Mouse (Mus musculus): ENCODE measurements around the gene E330009J07Rik. TPM values are rescaled to one million over a fixed set of nuclear protein-coding genes. Genes with fewer than 3 reads are reported as not detected.

E330009J07Rik gene
- polyA plus RNA-seq (2015; fragmentation: Illumina TruSeq; extraction: RNeasy Lipid Tissue Mini Kit (QIAGEN cat#74804); ENCODE audit: low read depth, low replicate concordance), result 43.1 TPM

DNA sequence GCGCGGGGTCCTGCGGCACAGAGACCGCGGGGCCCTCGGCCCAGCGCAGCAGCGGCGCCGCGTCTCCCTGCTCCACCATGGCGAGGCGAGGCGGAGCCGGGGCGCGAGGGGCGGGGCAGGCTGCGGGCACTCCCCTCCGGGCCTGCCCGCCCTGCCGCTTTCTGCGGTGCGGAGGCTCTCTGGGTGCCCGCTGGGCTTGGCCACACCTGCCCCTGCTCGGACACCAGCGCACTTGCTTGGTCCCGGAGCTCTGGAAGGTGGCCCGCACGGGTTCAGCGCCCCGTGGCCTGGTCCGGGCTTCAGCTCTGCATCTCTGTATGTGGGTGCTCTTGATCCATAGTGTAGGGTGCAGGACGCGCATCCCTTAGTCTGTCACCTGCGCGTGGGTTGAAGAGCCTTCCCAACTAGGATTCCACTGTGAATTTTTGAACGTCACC is at the start of gene E330009J07Rik:
TSS of gene E330009J07Rik (minus strand) at position 89 of the 437 bp plus-strand sequence.

DNA sequence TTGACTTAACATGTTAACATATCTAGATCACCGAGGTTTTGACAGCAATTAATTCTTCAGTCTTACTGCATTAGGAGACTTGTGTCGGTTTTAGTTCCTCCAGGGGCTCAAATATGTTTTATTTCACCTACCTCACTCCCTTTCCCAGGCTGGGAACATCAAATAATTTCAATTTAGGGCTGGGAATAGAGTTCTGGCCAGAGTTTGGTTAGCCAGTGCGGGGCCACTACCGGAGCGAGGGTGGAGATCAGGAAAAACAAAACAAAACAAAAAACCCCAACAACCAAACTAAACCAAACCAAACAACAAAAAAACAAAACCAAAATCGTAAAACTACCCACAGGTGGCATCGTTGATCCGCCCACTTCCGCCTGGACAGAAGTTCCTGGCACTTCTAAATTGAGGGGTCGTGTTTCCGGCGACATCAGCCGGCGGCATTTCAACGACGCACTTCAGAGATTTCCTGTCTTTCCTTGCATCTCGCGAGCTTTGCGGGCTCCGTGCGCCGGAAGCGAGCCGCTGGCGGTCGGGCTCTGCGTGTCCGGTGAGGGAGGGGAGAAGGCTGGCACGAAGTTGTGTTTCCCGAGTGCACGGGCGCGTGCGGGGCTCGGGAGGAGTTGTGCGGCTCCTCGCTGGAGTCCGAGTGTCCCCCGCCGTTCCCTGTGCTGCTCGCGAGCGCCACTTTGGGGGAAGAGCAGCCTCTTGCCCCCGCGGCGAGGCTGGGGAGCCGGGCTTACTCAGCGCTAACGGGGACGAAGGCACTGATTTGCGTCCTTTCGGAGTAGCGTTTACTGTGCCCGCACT is 35.2 kb upstream of the E330009J07Rik start, which contains the start of gene Ssbp1:
TSS of gene Ssbp1 (plus strand) at position 437 of the 804 bp plus-strand sequence.

GRCm38 (mm10) chr6:40438936-40439335 is 3.0 kb upstream of the E330009J07Rik start, which contains the start of gene Wee2:
Wee2 (plus strand) TSS chr6:40439088.

Other genes with a start within 250 kb of the E330009J07Rik start
- 35.5 TPM for gene Agk, start 111.0 kb downstream of the E330009J07Rik start, polyA plus RNA-seq (2015; fragmentation: Illumina TruSeq; extraction: RNeasy Lipid Tissue Mini Kit (QIAGEN cat#74804); ENCODE audit: low read depth, low replicate concordance)
- gene Wee2, start 3.0 kb upstream of the E330009J07Rik start, polyA plus RNA-seq (2015; fragmentation: Illumina TruSeq; extraction: RNeasy Lipid Tissue Mini Kit (QIAGEN cat#74804); ENCODE audit: low read depth, low replicate concordance), result 0.45 TPM
- 48.1 TPM for gene Ssbp1, start 35.2 kb upstream of the E330009J07Rik start, polyA plus RNA-seq (2015; fragmentation: Illumina TruSeq; extraction: RNeasy Lipid Tissue Mini Kit (QIAGEN cat#74804); ENCODE audit: low read depth, low replicate concordance)
- gene Tas2r137, start 55.1 kb upstream of the E330009J07Rik start, polyA plus RNA-seq (2015; fragmentation: Illumina TruSeq; extraction: RNeasy Lipid Tissue Mini Kit (QIAGEN cat#74804); ENCODE audit: low read depth, low replicate concordance), result not detected
- gene Tas2r108, start 57.4 kb upstream of the E330009J07Rik start, polyA plus RNA-seq (2015; fragmentation: Illumina TruSeq; extraction: RNeasy Lipid Tissue Mini Kit (QIAGEN cat#74804); ENCODE audit: low read depth, low replicate concordance), result not detected
- not detected for gene Prss37, start 83.4 kb upstream of the E330009J07Rik start, polyA plus RNA-seq (2015; fragmentation: Illumina TruSeq; extraction: RNeasy Lipid Tissue Mini Kit (QIAGEN cat#74804); ENCODE audit: low read depth, low replicate concordance)
- gene Olfr461, start 118.9 kb upstream of the E330009J07Rik start, polyA plus RNA-seq (2015; fragmentation: Illumina TruSeq; extraction: RNeasy Lipid Tissue Mini Kit (QIAGEN cat#74804); ENCODE audit: low read depth, low replicate concordance), result not detected
- not detected for gene Olfr460, start 133.4 kb upstream of the E330009J07Rik start, polyA plus RNA-seq (2015; fragmentation: Illumina TruSeq; extraction: RNeasy Lipid Tissue Mini Kit (QIAGEN cat#74804); ENCODE audit: low read depth, low replicate concordance)
- 4.3 TPM for gene Clec5a, start 149.7 kb upstream of the E330009J07Rik start, polyA plus RNA-seq (2015; fragmentation: Illumina TruSeq; extraction: RNeasy Lipid Tissue Mini Kit (QIAGEN cat#74804); ENCODE audit: low read depth, low replicate concordance)
- gene Tas2r138, start 177.2 kb upstream of the E330009J07Rik start, polyA plus RNA-seq (2015; fragmentation: Illumina TruSeq; extraction: RNeasy Lipid Tissue Mini Kit (QIAGEN cat#74804); ENCODE audit: low read depth, low replicate concordance), result not detected
- not detected for gene Mgam, start 192.7 kb upstream of the E330009J07Rik start, polyA plus RNA-seq (2015; fragmentation: Illumina TruSeq; extraction: RNeasy Lipid Tissue Mini Kit (QIAGEN cat#74804); ENCODE audit: low read depth, low replicate concordance)